Mouse (Mus musculus) bone marrow macrophage, adult 2 months (primary cell): Measurements from ENCODE around the gene Mphosph9.

ENCODE experiments used
- CTCF ChIP-seq: IDR thresholded peaks from 2 replicates; pipeline ENCODE4 v1.5.1; 2012; ENCODE audit warnings: low read depth, mild to moderate bottlenecking, low read length, moderate library complexity
- POLR2A ChIP-seq: IDR thresholded peaks from 2 replicates; pipeline ENCODE4 v1.6.1; 2012; ENCODE audit warnings: mild to moderate bottlenecking, low read depth, low read length, borderline replicate concordance

- TF ChIP-seq CTCF (no peak), POLR2A (no peak)
These were observed 12.3 kb downstream of the Mphosph9 start for GRCm38 (mm10) chr5:124315498-124315897.
